Mouse (Mus musculus) lung, postnatal 25 days (tissue): ENCODE results near the gene Utrn.
A peak's percentile ranks its signal among the peaks of the same experiment; 100 is the strongest.
"Not testable (repeated sequence)": the region's sequence is repeated elsewhere in the genome, so short reads cannot be mapped to it uniquely, and the experiment has no call there.

Source experiments
- DNase-seq: peaks from one replicate; pipeline ENCODE4 v3.0.0; 2022; ENCODE audit warnings: low spot score

Utrn gene

GRCm38 (mm10) chr10:12690601-12691000, 178.6 kb downstream of the Utrn start:
- peak; percentile 86 for DNase-seq

GRCm38 (mm10) chr10:12685683-12686082, 183.5 kb downstream of the Utrn start:
- DNase-seq = no peak

- DNase-seq = no peak
Measured at GRCm38 (mm10) chr10:12684018-12684417, 185.1 kb downstream of the Utrn start.

- no peak for DNase-seq
Measured at GRCm38 (mm10) chr10:12673309-12673708, 195.9 kb downstream of the Utrn start.

- no peak for DNase-seq
Measured at GRCm38 (mm10) chr10:12671608-12672007, 197.6 kb downstream of the Utrn start.

GRCm38 (mm10) chr10:12662035-12662434, 207.1 kb downstream of the Utrn start:
- DNase-seq = no peak

GRCm38 (mm10) chr10:12658023-12658744, 211.0 kb downstream of the Utrn start:
- DNase-seq = peak; percentile 71

GRCm38 (mm10) chr10:12652988-12653387, 216.2 kb downstream of the Utrn start:
- no peak for DNase-seq

GRCm38 (mm10) chr10:12646119-12646518, 223.0 kb downstream of the Utrn start:
- no peak for DNase-seq

GRCm38 (mm10) chr10:12643336-12643735, 225.8 kb downstream of the Utrn start:
- no peak for DNase-seq

- no peak for DNase-seq
Measured at GRCm38 (mm10) chr10:12639638-12640037, 229.5 kb downstream of the Utrn start.

GRCm38 (mm10) chr10:12633965-12634364, 235.2 kb downstream of the Utrn start:
- DNase-seq = no peak

- DNase-seq = no peak
Measured at GRCm38 (mm10) chr10:12630933-12631332, 238.2 kb downstream of the Utrn start.

- no peak for DNase-seq
Measured at GRCm38 (mm10) chr10:12618397-12618796, 250.8 kb downstream of the Utrn start.

- no peak for DNase-seq
Measured at GRCm38 (mm10) chr10:12615723-12616122, 253.4 kb downstream of the Utrn start.

- DNase-seq = no peak
Measured at GRCm38 (mm10) chr10:12614465-12615199, 254.5 kb downstream of the Utrn start.

- DNase-seq = peak; percentile 1
Measured at GRCm38 (mm10) chr10:12612235-12612863, 256.8 kb downstream of the Utrn start.

GRCm38 (mm10) chr10:12609896-12610295, 259.3 kb downstream of the Utrn start:
- DNase-seq = no peak

- no peak for DNase-seq
Measured at GRCm38 (mm10) chr10:12608634-12609033, 260.5 kb downstream of the Utrn start.

- DNase-seq = not testable (repeated sequence)
Measured at GRCm38 (mm10) chr10:12607180-12607579, 262.0 kb downstream of the Utrn start.

GRCm38 (mm10) chr10:12595379-12595778, 273.8 kb downstream of the Utrn start:
- DNase-seq = no peak

GRCm38 (mm10) chr10:12594958-12595357, 274.2 kb downstream of the Utrn start:
- DNase-seq = no peak

- no peak for DNase-seq
Measured at GRCm38 (mm10) chr10:12593071-12593470, 276.1 kb downstream of the Utrn start.
